Mouse (Mus musculus) mature B cell (primary cell): Measurements from ENCODE around the gene Kif5c.

Experiments used
- in situ Hi-C: fragments of 300-500 bp; cut with MboI; formaldehyde crosslinking; loops from 2 replicates; pipeline ENCODE4 v1.14.3; 2019

Gene Kif5c

DNA sequence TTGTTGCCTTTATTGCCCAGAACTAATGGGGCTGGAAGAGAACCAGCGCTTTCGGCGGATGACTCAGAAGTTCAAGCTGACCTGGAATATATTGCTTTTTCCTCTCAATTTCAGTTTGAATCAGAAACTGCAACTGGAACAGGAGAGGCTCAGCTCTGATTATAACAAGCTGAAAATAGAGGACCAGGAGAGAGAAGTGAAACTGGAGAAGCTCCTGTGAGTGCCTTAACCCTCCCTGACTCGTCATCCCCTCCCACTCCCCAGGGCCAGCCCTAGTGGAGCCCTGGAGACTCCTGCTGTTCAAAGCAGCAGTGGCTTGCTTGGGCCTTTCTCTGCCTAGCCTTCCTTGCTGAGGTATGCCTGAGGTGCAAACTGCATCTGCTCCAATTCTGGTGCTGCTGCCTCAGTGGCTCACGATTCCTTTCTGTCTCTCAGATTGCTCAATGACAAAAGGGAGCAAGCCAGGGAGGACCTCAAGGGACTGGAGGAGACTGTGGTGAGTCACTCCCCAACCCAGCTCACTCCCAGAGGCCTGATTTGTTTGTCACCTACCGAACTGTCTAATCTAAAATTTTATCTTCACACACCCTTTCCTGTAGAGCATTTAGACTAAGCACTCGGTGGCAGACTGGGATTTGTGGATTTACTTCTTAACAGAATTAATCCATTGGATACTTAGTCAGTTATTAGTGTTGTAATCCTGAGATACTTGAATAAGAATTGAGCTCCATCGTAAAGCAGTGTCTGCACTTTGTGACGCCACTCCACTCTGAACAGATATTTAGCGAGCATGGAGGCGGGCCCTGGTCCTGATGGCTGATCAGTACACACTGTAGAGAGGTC, 125.4 kb downstream of the Kif5c start:
- in situ Hi-C loops = loop anchor here (25.0 kb wide), 2 partner anchors 282 to 832 kb away; partner anchors contain the start of gene Epc2

DNA sequence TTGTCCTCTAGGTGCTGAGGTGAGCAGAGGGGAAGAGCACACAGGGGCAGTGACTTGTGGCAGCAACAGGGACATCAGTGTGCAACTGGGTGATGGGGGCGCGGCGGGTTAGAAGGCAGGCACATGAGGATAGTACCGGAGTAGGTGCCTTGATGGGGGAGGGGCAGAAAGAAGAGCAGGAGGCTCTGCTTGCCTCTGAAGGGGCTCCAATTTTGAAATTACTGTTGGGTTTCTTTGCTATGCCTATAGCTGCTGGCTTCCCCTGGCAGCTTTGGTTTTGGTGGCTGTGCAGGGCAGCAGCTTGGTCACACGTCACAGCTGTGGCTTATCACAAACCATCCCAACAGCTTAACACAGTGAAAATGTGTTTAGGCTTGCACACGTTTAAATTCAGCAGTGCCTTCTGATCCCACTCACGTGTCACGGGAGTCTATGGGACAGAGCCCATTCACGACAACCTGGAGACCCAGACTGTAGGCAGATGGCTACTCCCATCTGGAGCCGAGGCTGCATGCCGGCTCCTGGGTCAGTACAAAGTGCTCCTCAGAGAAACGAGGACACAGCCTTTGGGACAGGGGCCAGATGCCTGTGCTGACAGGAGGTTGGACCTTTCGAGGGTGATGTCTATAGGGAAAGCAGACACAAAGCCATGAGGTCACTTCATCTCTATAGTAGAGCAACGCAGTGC, 126.1 kb downstream of the Kif5c start:
- in situ Hi-C loops = loop anchor here (25.0 kb wide), 2 partner anchors 283 to 833 kb away; partner anchors contain the start of gene Epc2

DNA sequence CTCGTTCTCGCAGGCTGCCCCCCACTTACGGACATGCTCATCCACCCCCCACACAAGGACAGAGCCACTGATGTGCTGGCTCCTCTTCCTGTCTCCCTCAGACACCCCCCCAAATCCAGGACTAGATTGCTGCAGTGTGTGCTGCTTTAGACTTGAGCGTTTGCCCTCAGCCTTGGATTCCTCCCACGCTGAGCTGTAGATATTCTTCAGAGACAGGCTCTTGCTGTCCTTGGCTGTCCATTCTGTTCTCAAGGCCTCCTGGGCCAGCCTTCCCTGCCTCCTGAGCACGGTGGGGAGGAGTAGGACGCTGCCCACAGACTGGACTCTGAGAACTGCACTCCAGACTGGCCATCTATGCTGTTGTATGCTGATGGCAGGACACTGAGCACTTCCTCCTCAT, 127.8 kb downstream of the Kif5c start:
- in situ Hi-C loops = loop anchor here (25.0 kb wide), 2 partner anchors 285 to 835 kb away; partner anchors contain the start of gene Epc2

DNA sequence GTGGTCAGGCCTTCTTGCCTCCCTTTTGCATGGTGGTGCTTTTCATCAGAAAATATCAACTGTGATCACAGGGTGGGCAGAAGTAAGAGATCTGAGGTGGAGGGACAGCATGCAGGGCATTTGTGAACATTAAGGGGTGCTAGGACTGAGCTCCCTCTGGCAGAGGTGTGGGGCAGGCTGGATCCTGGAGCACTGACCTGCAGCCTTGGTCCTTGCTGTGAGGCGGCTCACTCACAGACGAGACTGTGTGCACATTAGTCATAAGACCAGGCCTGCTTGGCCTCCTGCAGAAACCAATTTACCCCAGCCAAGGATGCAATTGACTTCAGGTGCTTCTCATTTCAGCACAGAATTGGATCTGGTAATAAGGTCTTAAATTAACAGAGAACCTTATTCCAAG, 128.6 kb downstream of the Kif5c start:
- in situ Hi-C loops = loop anchor here (25.0 kb wide), 2 partner anchors 285 to 835 kb away; partner anchors contain the start of gene Epc2

DNA sequence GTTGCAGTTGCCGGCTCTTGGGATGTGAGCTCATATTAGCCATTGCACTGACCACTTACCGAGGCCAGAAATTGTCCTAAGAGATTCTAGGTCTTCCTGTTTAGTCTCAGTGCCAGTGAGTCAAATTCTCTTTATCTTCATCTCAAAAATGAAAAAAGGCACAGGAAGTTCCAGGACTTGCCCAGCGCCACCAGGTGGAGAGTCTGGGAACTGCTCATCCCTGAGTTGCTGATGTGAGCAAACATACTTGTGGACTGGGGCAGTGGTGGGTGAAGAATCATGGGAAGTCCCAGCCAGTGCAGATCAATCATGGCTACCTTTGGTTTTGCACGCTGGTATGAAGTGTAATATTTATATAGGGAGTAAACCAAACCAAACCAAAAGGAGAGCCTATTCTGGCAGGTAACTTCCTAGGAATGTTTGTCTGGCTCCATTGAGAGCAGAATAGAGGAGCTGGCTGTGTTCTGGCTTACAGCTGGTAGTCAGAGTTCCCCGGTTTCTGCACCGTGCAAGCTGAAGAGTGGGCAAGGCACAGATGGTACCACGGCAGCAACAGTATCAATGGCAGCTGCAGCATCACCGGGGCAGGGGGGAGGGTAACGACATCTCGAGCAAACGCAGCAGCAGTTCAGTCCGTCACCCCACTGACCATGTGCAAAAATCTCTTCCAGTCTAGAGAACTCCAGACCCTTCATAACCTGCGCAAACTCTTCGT, 129.7 kb downstream of the Kif5c start:
- in situ Hi-C loops = loop anchor here (25.0 kb wide), 2 partner anchors 286 to 836 kb away; partner anchors contain the start of gene Epc2

DNA sequence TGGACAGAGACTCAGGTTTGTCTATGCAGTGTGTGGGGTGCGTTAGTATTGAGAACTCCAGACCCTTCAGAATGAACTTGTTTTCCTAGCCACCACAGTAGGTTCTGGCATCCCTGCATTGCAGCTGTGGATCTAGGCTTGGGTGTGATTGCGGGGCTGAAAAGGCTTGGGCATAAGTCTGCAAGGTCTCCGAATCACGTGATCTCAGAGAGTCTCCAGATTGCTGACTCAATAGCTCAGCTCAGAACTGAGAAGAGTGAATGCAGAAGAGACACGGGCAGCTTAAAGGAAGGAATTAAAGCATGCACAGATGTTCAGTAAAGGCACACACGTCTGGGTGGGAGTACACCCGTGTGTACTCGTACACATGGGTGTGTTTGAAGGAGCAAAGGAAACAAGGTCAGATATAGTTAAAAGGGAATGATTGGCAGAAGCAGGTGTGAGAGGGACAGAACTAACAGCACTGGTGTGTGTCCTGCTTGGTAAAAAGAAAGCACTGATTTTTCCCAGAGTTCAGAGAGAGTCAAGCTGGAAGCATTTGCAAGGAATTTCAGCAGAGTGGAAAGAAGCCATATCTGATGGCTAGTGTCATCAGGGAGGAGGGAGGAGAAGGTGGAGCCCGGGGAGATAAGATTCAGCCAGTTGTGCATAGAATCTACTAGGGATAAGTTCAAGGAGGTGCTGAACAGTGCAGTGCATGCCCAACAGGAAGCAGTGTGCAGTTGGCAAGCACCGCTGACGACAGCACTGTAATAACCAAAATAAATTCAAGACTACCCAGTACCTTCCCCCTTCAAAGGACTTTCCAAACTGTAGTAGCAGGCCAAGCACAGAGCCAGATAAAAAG, 130.9 kb downstream of the Kif5c start:
- in situ Hi-C loops = loop anchor here (25.0 kb wide), 3 partner anchors 288 to 838 kb away; partner anchors contain the start of genes Epc2 and Mmadhc

DNA sequence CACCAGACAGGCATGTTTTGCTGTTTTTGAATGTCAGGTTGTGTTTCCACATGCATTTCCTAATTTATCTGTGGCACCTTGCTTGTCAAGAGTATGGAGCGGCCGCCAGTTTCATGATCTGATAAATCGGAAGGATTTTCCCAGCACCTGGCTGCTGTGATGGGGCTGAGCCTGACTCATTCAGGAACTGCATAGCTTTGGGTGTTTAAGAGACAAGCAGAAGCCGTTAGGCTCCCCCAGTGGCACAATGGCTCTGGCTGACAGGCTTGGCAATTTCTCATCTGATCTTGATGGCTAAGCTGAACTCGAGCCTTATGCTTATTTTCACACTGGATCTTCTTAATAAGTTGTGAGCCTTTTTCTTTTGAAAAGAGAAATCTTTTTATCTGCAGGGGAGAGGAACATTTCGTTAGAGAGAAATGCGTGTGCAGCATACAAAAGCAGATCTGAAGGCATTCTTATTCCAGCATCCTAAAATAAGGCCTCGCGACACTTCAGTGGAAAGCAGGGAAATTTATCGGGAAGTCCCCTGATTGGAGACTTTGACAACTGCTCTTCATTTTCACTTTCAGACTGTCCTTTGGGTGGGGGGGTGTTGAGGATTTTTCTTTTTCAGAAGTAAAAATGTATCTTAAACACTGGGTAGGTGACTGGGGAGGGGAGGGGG, 132.6 kb downstream of the Kif5c start:
- in situ Hi-C loops = loop anchor here (25.0 kb wide), 1 partner anchor 536 kb away; the partner anchor contains the start of gene Mmadhc

DNA sequence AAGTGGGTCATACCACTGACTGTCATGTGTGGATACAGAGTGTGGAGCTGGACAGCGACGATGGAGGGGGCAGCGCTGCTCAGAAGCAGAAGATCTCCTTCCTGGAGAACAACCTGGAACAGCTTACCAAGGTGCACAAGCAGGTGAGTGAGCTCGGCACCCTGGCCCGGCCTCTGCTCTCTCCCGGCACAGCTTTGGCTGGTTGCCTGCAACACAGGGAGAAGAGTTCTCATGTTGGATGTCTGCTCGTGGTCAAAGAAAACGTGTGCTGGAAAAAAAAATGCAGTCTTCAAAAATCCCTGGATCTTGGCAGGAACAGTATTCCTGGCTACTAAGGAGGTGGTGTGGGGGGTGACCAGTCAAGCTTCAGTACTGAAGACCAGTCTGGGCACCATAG, 133.1 kb downstream of the Kif5c start:
- in situ Hi-C loops = loop anchor here (25.0 kb wide), 1 partner anchor 535 kb away; the partner anchor contains the start of gene Mmadhc

DNA sequence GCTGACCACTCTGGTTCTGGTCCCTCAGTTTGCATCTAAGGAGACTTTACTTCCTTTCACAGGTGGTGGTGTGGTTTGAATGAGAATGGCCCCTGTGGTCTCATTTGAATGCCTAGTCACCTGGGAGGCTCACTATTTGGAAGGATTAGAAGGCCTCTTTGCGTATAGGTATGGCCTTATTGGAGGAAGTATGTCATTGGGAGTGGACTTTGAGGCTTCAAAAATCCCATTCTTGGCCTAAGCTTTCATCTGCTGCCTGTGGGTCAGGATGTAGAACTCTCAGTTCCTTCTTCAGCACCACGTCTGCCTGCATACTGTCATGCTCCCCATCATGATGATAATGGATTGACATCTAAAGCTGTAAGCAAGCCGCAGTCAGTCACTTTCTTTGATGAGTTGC, 134.0 kb downstream of the Kif5c start:
- in situ Hi-C loops = loop anchor here (25.0 kb wide), 1 partner anchor 534 kb away; the partner anchor contains the start of gene Mmadhc

DNA sequence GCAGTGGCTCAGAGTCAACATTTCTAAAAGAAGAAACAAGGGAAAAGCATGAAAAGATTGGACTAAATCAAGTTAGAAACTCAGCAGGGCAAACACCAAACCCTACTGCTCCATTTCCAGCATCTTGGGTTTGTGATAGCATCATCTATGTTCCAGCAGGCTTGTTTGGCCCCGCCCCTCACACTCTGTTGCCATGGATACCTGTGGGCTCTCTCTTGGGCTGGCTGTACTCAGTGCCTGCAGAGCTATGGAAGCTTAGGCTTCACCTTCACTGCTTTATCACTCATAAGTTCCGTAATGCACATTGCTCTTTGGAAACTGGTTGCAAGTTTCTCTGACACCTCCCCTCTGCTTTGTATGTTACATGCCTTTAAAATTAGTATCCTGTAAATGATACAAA, 136.0 kb downstream of the Kif5c start:
- in situ Hi-C loops = loop anchor here (25.0 kb wide), 1 partner anchor 532 kb away; the partner anchor contains the start of gene Mmadhc

DNA sequence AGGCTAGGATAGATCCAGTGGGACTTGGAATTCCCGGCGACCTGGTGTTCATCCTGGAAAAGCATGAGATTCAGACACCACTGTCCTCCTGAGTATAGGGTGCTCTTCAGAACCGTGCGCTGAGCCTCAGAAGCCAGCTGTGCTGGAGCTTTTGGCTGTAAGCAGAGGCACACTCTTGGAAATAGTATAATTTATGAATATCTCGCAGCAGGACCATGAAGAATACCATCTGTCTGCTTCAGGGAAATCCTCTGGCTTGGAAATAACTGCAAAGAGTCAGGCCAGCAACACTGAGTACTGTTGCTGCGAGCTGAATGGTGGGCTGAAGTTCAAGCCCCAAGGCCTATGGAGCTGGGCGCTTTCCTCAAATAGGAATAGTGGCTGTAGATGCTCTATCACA, 138.5 kb downstream of the Kif5c start:
- in situ Hi-C loops = loop anchor here (25.0 kb wide), 1 partner anchor 530 kb away; the partner anchor contains the start of gene Mmadhc

DNA sequence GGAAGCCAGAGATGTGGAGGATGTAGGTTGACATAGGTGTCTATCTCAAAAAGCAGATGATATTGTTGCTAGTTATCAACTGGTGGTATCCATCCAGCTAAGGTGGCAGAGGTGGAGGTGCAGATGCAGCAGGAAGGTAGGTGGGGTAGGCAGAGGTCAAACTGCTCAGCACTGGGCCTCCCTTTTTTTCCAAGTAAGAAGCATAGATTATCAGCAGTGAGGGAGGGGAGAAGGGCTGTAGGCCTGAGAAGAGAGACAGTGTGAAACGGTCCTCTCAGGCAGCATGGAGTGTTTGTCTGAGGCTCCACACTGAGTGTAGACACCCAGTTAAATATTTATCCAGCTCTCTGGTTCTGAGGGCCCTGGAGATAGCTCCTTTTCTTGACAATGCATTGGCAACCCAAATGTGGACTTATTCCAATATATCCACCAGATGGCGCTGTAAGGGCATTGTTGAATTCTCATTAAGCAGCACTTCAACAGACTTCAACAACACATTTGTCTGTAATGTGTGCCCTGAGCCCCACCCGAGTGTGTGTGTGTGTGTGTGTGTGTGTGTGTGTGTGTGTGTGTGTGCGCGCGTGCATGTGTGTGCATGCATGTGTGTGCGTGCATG, 145.3 kb downstream of the Kif5c start:
- in situ Hi-C loops = loop anchor here (25.0 kb wide), 1 partner anchor 523 kb away; the partner anchor contains the start of gene Mmadhc

DNA sequence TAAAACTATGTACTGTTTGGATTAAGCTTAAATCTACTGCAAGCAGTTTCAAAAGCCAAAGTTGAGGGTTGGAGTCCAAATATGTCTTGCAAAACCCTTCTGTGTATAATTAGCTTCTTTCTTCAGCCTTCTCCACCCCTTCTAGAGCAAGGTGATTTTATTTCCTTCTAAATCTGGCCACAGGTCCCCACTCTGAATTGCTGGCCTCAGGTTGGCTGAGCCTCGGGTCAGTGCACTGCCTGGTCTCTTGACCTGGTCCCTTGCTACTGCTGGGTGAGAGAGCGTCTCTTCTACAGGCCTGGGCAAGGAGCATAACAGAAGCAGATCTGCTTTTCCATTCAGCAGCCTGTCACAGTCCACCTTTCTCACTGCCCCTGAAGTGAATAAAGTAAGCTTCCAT, 149.8 kb downstream of the Kif5c start:
- in situ Hi-C loops = loop anchor here (25.0 kb wide), 1 partner anchor 518 kb away; the partner anchor contains the start of gene Mmadhc

DNA sequence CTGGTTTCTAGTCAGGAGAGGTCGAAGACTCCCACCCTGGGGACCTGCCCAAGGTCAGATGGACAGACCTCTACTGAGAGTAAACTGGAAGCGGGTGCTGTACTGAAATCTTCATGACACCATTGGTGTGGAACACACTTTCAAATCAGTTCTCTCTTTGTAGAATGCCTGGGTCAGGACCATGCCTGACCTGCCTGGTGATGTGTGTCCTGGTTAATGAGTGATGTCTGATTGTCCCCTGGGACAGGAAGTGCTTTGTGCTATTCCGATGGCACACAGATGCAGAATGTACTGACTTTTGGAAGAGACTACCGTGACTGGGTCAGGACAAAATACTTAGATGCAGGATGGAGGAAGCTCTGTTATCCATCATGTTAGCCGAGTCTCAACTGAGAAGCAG, 151.3 kb downstream of the Kif5c start:
- in situ Hi-C loops = loop anchor here (25.0 kb wide), 1 partner anchor 517 kb away; the partner anchor contains the start of gene Mmadhc

DNA sequence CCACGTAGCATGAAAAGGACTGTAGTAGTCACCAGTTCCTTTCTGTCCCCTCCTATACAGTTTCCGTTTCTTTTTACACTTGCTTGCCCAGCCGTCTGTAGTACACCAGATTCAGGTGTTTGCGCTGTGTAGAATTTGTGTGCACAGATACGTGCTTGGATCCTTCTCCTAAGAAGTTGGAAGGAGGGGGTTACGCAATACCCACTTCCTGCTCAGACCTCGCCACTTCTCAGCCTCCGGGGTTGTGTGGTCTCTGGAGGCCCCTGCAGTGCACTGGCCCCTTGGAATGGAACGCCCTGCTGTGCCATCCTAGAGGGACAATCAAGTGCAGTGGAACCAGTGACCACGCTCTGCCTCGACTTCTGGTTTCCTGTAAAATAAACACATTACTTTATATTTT, 152.1 kb downstream of the Kif5c start:
- in situ Hi-C loops = loop anchor here (25.0 kb wide), 1 partner anchor 516 kb away; the partner anchor contains the start of gene Mmadhc

DNA sequence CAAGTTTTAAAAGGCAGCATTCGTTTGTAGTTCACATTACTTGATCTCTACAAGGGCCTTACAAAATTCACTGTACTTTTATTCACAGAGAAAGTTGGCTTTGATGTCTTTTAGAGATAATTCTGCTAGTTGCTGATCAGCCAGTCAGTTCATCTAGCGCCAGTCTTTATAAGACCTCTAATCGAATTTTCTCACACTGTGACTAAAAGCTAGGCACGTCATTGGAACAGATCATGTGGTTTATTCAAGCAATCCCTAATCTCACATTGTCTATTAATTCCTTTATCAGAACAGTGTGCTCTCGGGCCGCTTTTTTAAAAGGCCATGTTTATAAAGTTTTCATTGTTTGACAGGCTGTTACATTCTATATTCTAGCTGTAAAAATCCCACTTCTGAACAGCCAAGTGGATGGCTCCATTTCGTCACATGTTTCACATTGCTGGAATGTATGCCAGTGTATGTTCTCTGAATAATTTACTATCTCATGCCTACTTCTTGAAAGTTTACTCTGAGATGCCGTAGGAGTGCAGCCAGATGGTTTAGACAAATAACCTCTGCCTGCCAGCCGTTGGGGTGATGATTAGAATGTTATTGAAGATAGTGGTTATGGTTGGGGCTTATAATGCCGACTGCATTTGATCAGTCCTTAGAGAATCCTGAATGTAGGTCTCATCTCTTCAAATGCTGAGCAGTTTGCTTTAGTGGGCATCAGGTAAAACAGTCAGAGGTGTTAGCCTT, 154.3 kb downstream of the Kif5c start:
- in situ Hi-C loops = loop anchor here (25.0 kb wide), 1 partner anchor 514 kb away; the partner anchor contains the start of gene Mmadhc

DNA sequence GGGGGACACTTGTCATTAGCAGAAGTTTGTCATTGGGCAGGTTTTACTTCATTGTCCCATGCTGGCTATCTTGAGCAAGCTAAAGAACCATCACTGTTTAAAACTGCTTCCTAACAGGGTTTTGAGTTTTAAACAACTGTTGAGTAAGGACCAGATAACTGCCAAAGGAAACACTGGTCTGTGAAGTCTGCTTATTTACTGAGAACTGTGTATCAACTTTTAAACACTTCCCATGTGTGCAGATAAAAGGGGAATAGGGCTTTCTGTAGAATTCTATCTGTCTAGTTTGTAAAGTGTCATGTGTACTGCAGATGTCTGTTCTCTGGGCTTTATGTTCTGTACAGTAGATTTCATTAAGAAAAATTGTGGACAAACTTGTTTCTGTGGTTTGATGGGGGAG, 155.1 kb downstream of the Kif5c start:
- in situ Hi-C loops = loop anchor here (25.0 kb wide), 1 partner anchor 513 kb away; the partner anchor contains the start of gene Mmadhc

DNA sequence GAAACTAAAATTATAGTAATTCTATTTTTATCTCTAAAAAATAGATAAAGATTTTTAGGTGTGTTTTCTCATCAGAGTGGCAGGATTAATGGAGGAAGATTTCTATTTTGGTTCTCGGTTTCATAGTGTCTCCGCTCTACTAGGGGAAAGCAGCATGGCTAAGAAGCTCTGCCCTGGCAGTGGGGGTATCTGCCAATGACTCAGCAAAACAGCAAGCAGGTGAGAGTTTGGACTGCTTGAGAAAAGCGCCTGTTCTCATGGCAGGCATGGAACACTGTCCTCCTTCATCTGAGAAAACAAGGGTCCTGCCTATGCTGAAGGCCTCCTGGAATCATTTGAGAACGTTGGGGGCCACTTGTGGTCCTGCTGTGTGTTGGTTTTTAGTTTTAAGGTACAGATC, 156.1 kb downstream of the Kif5c start:
- in situ Hi-C loops = no loop called here
